Mouse (Mus musculus): ENCODE data around the gene Gm973.

GRCm38 (mm10) chr1:59619201-59619600 is 103.1 kb downstream of the Gm973 start:
- TF ChIP-seq CTCF (conservative IDR thresholded peaks at IDR 0.05; ENCODE audit: low read length) = no peak
- no peak for TF ChIP-seq NANOG (IDR thresholded peaks at IDR 0.05; ENCODE audit: borderline replicate concordance, low read length)
